Mouse (Mus musculus) regulatory T cell (primary cell): ENCODE measurements around the gene P2rx3.

ENCODE experiments used
- in situ Hi-C: fragments of 300-600 bp; cut with MboI, MseI; formaldehyde crosslinking; loops from one replicate; pipeline ENCODE4 v1.15.1; 2025; ENCODE audit warnings: high pct_unique_total_duplicates

Gene P2rx3

DNA sequence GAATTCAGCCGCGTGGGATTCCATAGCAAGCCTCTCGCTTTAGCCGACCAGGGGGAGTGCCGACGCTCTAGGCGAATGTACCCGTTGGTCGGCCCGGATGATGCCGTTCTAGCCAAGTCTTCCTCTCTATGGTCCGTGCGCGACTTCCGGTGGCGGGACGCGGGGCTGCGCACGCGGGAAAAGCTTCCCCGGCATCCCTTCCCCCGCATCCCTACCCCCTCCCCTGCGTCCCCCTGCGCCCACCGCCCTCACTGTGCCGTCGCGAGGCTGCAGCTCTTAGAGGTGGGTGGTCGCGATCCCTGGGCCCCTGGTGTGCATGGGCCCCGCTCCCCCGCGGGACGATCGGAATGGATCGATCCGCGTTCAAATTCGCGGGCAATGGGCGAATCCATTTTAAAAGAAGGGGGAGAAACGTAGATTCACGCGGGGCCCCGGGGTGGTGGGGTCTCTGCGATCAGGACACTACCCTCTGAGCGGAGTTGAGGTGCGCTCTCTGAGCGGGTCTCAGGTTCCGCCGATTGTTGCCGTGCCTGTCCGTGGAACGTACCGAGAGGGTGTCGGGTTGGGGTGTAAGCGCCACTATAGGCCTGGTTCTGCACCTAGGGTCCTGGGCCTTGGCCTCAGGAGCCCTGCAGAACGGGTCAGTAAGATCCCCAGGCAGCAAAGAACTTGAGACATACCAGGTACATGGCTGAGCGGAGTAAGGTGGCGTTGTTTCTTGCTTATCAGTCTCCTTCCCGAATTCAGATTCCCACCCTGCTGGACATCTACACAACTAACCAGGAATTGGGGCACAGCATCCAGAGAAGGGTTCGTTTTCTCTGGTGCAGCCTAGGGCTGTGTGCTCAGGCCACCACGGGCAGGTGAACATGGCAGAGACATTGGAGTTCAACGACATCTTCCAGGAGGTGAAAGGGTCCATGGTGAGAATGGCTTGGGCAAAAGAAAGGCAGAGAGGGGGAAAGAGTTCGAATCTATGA lies at the start of gene P2rx3, which contains the start of gene Ssrp1:
Gene P2rx3 (minus strand): TSS at position 416 of the 980 bp plus-strand sequence.
Gene Ssrp1 (plus strand): TSS at position 188 of the 980 bp plus-strand sequence.
- in situ Hi-C loops, result loop anchor here (25.0 kb wide), 1 partner anchor 550 kb away; the partner anchor contains the start of gene Tfpi

GRCm38 (mm10) chr2:85073751-85074150 lies 36.5 kb upstream of the P2rx3 start:
- in situ Hi-C loops, result no loop called here

- in situ Hi-C loops, result no loop called here
Observed at GRCm38 (mm10) chr2:85071921-85072320, 34.7 kb upstream of the P2rx3 start.

DNA sequence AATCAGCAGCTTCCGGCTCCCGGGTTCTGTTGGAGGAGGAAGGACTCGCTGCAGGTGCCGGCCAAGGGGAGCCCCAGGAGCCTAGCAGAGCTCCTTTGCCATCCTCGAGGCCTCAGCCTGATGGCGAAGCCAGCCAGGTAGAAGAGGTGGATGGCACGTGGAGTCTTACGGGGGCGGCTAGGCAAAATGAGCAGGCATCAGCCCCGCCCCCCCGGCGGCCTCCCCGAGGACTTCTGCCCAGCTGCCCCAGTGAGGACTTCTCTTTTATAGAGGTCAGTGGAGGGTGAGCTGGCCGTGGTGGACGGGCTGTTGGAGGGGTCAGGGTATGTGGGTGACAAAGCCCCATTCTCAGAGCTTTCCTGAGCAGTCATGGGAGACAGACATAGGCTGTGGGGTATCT lies 32.8 kb upstream of the P2rx3 start:
- in situ Hi-C loops, result no loop called here

DNA sequence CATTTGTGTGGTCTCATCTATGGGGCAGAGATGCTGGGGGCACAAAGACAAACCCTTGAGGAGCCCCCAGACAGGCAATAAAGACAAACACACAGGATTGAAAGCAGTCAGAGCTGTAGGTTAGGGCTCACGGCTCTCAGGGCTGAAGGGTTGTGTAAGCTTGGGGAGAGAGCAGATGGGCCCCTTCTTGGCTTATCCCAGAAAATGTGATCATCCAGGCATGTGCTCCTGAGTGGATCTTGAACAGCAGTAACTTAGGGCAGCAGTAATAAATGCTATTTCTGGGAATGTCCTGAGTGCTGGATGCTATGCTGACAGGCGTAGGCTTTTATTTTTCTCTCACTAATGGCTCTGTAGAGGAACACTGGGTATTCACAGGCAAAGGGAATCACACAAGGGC lies 31.4 kb upstream of the P2rx3 start:
- in situ Hi-C loops, result no loop called here

DNA sequence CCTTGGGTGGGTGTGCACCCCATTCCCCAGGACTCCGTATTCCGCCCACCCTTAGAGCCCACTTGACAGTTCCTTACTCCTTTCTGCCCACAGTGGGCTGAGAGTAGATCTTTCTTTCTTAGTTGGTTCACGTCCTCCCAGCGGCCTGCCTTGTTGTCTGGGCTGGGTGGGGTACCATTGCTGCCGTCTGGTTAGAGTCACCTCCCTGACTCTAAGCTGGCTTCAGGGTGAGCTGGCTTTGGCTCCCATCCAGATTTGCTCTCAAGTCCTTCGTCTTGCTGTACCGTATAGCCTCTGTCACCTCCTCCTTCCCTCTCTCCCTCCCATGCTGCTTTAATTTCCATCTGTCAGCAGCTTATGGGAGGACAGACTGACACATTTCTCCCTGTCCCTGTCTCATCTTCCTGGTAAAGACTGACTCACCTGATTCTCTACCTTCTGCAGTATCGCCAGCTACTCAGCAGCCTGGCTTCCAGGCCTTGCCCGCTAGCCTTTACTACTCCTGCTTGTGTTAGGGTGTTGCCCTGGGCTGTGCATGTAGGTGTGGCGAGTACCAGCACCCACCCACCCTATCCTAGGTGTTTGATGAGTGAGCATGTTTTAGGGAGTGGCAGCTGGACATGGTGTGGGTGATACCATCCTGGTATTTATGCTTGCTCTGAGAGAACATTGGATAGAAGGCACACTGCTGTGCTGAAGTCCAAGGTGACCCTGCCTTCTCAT lies 30.8 kb upstream of the P2rx3 start:
- in situ Hi-C loops, result no loop called here

DNA sequence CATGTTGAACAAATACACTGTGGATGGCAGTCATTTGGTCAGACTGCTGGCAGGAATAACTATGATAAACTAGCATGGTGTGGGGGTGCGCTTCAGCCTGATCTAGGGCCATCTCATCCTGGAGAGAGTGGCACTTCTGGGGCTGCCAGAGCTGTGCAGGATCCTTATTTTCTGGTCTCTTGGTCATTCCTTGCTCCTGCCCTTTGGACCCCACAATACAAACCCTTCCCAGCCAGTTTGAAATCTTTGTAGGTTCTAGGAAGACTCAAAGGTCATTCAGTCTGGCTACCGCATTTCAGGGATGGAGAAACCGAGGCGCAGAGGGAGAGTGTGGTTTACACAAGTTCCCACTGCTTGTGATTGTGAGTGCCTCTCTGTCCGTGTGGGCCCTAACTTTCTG lies 29.7 kb upstream of the P2rx3 start:
- in situ Hi-C loops, result no loop called here

- in situ Hi-C loops, result no loop called here
Observed at GRCm38 (mm10) chr2:85065141-85065875, 28.0 kb upstream of the P2rx3 start.

GRCm38 (mm10) chr2:85061107-85061541 lies 23.9 kb upstream of the P2rx3 start:
- in situ Hi-C loops, result no loop called here

DNA sequence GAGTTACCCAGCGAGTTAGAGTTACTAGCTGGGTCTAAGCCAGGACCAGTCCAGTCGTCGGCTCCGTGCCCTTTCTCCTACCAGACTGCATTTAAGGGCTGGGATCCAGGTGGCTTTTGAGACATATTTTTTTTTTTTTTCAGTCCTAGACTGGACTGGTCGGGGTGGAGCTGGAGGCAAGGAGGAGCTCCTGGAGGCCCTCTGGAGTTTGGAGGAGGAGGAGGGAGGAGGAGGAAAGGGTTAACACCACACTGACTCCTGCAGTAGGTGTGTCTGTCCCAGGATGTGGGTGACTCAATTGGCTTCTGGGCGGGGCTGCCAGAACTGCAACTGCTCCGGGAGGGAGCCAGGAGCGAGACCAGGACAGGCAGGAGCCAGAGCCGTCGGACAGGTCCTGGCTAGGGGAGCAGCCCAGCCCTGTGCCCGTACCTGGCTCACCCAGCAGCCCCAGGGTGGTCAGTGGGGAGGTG lies 23.4 kb upstream of the P2rx3 start:
- in situ Hi-C loops, result no loop called here

DNA sequence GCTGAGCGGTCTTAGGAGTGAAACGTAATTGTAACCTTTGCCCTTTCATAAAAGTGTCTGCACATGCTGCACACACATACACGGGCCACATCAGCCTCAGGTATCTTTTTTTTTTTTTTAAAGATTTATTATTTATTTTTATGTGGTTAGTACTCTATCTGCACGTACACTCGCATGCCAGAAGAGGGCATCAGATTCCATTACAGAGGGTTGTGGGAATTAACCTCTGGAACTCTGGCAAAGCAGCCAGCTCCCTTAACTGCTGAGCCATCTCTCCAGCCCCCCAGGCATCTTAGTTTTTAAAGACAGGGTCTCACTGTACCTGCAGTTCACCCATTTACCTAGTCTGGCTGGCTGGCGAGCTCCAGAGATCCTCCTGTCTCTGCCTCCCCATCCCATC lies 22.4 kb upstream of the P2rx3 start:
- in situ Hi-C loops, result loop anchor here (5.0 kb wide), 1 partner anchor 48 kb away; no protein-coding TSS in a partner anchor

DNA sequence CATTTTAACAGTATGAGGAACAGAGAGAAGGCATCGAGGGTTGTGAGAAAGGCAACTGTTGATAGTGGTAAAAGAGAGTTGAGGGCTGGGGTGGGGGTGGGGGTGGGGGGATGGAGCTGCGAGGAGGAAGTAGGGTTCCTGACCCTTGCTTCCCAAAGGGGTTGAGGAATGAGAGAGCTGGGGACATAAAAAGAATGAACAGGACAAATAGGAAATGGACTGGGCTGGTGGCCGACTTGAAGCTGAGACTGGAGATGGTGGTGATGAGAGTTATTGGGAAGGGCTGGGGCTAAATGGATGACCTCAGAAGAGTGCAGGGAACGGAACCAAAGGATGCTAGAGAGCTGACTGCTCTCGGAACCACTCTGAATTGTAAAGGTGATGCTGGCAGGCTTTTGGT lies 19.4 kb upstream of the P2rx3 start:
- in situ Hi-C loops, result loop anchor here (5.0 kb wide), 1 partner anchor 51 kb away; no protein-coding TSS in a partner anchor

- in situ Hi-C loops, result no loop called here
Observed at GRCm38 (mm10) chr2:85053192-85053816, 16.0 kb upstream of the P2rx3 start.

- in situ Hi-C loops, result no loop called here
Observed at GRCm38 (mm10) chr2:85050746-85051145, 13.5 kb upstream of the P2rx3 start.

DNA sequence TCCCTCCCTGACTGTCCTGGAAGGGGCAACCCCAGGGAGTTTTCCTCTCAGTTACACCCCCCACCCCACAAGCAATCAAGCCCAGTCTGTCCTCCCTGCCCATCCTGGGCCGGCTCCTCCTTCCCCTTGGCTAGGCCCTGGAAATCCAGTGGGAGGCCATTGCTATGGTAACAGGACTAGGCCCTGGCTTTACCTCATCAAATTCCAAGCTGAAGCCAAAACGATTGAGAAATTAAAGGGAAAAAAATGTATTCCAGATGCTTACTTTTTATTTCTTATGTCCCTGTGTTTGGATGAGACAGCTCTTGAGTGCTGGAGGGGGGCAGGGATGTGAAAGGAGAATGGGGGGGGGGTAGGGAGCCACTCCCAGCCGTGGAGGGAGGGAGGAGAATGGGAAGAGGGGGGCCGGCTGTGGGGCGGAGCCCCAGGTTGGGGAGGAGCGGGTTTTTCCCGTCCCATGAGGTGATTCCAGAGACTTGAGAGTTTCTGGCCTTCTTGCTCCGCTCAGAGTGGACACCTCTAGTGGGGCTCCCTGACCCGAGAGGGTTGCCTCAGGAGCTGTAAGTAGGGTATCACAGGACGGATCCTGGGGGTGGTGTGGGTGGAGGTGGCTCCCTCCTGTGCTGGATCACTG lies 12.9 kb upstream of the P2rx3 start:
- in situ Hi-C loops, result no loop called here

- in situ Hi-C loops, result loop anchor here (25.0 kb wide), 1 partner anchor 562 kb away; the partner anchor contains the start of gene Tfpi
Observed at GRCm38 (mm10) chr2:85049277-85049676, 12.0 kb upstream of the P2rx3 start.

DNA sequence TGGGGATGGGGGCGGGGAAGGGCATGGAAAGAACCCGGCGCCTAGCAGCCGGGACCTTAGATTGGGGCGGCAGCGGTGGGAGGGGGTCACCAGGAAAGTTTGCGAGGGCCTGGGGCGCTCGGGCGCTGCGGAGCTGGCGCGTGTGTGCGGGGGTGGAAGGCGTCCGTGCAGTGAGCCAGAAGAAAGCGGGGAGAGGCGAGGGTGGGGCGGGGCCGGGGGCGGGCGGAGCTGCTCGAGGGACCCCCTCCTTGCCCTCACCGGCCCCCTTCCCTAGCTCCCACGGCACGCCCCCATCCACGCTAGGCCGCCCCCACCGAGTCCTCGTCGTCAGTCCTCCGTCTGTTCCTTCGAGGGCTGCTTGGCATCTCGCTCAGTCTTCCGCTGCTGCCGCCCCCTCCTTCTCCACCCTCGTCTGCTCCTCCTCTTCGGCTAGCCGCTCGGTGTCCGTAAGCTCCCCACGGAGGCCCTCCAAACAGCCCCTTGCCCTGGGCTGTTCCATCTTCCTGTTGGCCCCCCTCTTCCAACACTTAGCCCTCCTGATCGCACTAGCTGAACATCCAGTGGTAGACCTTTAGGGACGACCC lies 11.0 kb upstream of the P2rx3 start:
- in situ Hi-C loops, result loop anchor here (25.0 kb wide), 1 partner anchor 561 kb away; the partner anchor contains the start of gene Tfpi

- in situ Hi-C loops, result loop anchor here (25.0 kb wide), 1 partner anchor 560 kb away; the partner anchor contains the start of gene Tfpi
Observed at GRCm38 (mm10) chr2:85047596-85048167, 10.4 kb upstream of the P2rx3 start, which contains the start of gene Tnks1bp1. TSS of gene Tnks1bp1 (plus strand) at chr2:85048022.

DNA sequence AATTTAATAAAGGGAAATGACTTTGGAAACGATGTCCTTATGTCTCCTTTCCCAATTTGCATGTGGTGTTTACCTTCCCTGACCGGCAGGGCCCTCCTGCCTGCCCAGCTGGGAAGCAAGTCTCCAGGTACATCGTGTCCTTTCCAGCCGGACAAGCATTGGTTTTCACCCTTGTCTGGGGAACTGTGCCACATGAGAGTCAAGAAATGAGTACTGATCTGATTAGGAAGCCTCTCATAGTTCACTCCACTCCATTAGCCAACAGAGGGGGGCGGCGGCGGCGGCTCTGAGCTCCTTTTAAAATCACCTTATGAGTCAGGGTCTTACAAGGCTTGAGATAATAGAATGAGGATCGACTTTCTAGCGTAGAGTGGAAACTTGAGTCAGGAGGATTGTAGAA lies 9.8 kb upstream of the P2rx3 start:
- in situ Hi-C loops, result loop anchor here (25.0 kb wide), 1 partner anchor 560 kb away; the partner anchor contains the start of gene Tfpi
